Mouse (Mus musculus) cerebellum, postnatal 14 days (tissue): Measurements from ENCODE around the gene Dusp11.
"Not testable (repeated sequence)": the region's sequence is repeated elsewhere in the genome, so short reads cannot be mapped to it uniquely, and the experiment has no call there.

Source experiments
- DNase-seq, 2 experiments: peaks; one replicate each; pipeline ENCODE4 v3.0.0; 2021; ENCODE audit warnings: mixed read lengths in 2 of 2

Gene Dusp11

DNA sequence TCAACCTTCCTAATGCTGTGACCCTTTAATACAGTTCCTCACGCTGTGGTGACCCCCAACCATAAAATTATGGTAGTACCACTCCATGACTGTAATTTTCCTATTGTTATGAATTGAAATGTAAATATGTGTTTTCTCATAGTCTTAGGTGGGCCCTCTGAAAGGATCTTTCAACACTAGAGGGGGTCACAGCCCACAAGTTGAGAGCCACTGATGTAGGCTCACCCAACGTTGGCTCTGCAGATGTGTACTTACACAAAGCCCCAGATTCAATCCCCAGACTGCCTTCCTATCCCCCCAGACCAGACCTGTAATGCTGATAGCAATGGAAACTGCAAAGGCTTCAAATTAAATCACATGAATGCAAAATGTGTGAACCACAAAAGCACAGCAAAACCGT is 25.8 kb downstream of the Dusp11 start:
- no peak for DNase-seq

DNA sequence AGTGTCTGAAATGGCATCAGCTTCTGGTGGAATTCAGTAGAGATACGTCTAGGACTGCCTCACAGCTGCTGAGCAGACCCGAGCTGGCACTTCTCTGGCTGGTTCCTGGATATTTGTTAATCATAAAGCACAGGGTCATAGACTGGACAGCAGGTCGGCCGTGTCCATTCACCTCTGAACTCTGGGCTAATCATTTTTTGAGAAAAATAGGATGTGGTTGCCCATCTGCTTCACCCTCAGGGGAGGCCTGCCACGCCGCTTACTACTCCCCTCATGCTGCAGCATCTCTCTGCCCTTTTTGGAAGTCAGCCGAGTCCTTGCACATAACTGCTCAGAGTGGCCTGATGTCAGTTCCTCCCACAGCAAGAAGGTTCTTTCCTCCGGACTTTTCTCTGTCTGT is 27.4 kb downstream of the Dusp11 start:
- no peak for DNase-seq

DNA sequence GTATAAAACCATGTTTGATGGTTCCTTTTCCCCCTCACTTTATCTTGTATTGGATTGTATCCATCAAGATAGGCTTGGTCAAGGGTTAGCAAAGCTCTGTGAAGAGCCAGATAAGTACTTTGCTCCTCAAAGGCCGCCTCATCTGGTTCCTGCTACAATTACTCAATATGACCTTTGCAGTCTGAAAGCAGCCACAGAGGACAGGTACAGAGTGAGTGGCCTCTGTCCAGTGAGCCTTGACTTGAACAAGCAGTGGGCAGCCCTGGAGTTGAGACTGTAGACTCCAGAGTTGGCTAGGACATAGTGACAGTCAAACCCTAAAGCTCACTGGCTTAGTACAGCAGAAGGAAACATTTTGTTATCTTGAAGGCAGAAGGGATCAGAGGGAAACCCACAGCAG is 32.2 kb downstream of the Dusp11 start:
- no peak for DNase-seq

DNA sequence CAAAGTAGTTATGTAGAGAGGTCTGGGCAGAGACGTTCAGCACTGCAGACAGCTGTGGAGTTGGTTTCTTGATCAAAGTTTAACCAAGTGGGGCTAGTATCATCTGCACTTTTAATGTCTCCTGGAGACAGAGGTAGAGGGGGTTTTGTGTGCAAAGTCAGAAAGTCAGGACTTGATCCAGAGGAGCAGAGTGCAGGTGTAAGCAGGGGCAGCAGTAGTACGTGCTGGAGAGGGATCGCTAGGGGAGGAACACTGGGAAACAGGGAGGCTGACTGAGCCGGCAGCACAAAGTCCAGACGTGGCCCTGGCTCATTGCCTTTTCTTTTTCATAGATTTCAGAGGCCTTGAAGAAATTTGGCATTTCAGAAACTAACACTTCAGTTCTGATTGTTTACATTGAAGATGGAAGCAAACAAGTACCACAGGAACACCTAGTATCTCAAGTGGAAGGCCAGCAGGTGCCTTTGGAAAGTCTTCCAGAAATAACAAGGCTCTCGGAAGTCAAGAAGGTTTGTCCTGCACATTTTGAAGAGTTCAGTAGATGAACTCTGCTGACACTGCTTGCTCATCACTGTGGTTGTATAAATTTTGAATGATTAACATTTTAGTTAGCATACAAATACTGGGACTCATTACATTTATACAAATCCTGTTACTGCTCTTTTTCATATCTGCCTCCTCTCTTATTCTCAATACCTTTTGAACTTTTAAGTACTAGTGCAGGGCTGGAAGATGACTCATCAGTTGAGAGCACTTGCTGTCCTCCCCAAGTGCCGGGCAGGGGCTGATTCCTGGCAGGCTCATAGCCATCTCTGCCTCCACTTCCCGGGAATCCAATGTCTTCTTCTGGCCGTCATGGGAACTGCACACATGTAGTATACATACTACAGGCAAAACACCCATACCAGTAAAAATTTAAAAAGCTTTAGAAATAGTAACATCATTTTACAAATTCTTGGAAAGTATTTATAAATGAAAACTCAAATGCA is 33.7 kb downstream of the Dusp11 start:
- no peak for DNase-seq

DNA sequence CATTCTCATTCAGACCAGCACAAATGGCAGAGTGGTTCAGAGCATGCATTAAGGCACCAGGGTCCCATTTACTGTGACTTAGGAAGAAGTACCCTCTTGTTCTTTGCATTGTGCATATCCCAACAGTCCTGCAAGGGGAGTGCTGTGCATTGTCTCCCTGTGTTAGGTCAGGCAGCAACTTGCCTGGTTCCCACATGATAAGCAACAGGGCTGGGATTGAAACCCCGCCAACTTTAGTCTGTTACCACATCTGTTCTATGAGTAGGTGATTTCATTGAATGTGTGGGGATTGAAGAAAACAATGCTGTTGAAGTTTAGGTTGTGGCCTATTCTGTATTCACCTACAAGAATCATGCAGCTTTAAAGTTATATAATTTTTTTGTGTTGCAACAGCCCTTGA is 34.8 kb downstream of the Dusp11 start:
- no peak for DNase-seq

DNA sequence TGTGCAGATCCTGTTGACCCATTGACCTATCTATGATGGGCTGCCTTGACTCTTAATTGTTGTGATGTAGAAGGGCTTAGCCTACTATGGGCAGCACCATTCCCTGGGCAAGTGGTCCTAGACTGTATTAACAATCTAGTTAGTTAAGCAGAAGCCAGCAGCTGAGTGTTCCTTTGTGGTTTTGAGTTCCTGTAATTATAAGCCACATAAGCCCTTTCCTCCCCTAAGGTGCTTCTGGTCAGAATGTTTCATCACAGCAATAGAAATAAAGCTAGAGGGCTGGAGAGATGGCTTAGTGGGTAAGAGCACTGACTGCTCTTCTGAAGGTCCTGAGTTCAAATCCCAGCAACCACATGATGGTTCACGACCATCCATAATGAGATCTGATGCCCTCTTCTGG is 37.8 kb downstream of the Dusp11 start:
- no peak for DNase-seq

DNA sequence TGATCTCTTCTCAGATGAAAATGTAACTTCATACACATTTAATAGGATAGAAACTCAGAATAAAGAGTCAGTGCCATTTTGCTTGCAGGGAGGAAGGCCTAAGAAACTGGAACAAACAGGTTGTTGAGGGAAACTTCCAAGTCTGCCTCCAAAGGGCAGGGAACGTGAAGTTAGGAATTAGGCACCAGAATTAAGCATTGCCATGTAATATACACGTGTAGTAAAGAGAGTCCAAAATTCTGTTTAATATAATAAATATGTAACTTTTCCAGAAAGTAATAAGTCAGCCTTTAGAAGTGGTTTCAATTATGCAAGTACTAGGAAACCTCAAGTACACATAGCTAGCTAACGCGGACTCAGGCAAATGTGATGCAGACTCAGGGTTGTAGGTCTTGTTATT is 42.1 kb downstream of the Dusp11 start:
- DNase-seq = no peak

DNA sequence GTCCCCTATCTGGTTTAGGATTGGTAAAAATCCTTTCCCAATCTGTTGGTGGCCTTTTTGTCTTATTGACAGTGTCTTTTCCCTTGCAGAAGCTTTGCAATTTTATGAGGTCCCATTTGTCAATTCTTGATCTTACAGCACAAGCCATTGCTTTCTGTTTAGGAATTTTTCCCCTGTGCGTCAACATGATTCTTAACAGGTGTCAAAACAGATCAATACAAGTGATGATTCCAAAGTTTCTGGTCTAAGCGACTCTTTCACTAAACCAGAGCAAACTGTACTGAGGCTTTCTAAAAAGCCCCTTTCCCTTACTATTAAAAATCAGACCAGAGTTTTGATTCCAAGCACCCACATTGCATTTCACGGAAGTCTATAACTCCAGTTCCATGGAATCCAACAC is 43.1 kb downstream of the Dusp11 start:
- not testable (repeated sequence) for DNase-seq

DNA sequence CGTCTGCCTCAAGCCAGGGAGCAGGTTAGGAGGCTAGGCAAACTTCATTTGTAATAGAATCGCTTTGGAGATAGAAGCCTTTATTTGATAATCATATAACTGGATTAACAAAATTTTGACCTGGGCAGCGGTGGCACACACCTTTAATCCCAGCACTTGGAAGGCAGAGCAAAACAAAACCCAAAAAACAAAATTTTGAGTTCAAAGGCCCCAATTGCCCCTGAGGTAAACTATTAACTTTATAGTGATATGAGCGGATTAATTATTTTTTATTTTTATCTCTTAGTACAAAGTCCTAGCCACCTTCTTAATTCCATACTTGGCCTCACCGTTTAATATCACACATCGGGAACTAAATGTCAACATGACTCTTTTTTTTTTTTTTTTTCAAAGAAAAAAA is 44.9 kb downstream of the Dusp11 start:
- no peak for DNase-seq

DNA sequence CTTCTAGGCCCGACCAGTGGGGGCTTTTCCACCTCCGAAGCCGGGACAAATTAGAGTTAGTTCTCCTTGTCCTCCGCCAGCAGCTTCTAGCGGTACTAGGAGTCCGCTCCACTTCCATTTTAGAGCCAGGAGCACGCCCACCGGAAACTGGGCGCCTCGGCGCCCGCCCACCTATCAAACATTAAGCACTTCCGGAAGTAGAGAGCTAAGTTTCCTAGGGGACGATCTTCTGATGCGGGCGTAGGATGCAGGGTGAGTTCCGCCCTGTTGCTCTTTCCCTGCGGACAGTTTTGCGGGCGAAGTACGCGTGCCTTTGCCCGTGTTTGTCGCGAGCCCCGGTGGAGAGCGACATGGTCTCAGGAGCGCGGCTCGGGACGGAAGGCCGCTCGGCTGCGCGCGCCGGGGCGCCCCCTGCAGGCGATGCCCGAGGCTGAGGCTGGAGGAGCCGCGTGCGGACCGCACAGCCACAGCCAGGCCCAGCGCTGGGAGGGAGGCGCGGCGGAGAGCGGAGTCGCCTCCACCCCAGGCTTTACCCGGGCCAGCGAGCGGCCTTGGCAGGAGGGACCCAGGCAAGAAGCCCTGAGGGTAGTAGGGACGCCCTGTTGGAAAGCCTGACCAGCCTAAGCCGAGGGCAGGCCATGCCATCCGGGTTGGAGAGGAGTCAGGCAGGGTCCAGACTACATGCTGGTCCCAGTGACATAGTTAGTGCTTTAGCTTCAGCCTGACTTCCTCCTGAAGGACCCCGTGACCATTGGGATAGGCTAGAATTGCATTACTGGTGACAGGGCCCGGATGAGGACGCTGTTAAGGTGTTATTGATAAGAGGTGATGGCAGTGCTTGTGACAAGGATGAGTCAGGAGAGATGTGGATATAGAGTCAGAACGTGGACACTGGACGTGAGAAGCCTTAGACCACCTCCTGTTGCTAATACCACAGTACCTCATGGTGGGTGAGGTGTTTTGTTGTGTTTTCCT is 45.6 kb downstream of the Dusp11 start, which contains the start of gene Nat8f1:
Gene Nat8f1 (minus strand): TSS at position 149 of the 975 bp plus-strand sequence.
- DNase-seq = peak; percentile 84 to 89

DNA sequence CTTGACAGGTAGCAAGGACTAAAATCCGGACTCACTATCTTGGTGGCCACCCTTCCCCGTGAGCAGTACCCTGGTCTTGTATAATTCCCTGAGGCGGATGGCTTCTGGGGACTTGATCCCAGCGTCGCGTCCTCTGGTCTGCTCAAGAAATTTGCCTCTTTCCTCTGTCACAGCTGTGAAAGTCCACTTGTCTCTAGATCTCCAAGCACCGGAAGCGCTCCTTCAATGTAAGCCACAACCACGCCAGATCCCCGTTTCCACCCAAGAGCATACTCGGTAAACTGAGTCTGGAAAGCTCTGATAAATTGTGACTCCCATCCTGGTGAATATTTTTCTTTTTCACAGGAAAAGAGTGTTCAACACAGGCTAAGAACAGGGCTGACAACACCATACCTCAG is 46.3 kb downstream of the Dusp11 start:
- DNase-seq = no peak

DNA sequence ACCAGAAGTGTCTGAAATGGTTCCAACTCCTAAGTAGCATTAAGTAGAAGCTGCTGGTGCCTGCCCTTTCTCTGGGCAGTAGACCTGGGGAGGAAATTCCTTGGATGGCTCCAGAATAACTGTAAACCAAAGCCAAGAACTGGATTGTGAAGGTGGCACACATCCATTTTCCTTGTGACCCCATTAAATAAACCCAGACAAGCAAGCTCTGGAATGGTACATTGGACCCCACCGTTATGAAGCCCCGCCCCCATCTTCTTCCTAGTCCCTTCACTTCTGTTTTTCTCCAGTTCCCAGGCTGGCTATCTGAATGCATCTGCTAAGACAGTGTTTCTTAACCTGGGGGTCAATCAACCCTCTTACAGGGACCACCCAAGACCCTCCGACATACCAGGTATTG is 49.9 kb downstream of the Dusp11 start, which contains the start of gene Tprkb:
Gene Tprkb (plus strand): TSS at position 279 of the 400 bp plus-strand sequence.
- DNase-seq = no peak

DNA sequence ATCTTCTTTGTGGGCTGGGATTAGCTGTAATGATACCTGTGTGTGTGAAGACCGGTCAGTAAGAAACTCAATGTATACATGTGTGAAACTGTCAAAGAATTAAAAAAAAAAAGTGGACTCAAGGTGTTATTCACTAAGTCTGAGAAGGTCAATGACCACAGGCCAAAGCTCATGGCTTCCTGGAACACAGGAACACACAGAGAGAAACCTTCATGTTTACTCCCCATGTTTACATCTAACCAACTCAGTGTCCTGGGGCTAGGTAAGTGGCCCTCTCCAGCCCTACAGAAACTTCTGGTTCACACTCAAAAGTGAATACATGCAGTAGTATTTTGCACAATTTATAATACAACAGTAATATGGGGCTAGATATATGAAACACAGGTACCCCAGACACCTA is 51.8 kb downstream of the Dusp11 start:
- DNase-seq = no peak

DNA sequence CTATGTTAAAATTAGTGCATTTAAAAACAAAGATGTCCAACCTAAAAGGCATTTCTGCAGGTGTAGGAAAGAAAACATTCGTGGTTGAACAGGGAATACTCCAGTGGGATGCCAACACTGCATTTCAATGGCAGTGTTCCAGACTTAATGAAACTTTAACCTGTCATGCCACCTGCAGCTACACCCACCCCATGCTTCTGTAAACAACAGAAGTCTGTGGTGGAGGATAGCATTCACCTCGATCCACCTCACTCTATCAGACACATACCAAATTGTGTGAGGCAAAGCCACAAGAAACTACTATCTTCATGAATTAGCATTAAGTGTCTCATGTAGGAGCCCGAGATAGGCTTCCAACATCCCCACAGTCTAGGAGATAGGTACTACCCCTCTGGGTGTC is 53.1 kb downstream of the Dusp11 start:
- DNase-seq = no peak

DNA sequence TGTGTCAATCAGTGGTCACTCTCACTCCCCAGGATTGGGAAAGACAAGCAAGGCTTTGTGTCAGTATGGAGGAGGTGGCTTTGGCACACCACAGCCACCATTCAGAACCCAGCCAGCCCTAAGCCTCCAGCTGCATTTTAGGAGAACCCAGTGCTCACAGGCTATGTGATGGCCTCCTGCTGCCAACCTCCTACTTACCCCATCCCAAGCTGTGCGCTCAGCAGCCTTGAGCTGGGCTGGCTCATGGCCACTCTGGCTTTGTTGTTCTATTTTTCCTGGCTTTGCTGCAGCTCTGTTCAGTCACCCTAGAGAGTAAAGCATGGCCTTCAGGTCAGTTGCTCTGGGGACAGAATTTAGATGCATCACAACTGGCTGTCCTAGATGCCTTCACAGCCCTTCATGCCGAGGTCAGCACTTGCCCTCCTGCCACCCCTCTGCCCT is 54.5 kb downstream of the Dusp11 start:
- peak; percentile 12 to 23 for DNase-seq

DNA sequence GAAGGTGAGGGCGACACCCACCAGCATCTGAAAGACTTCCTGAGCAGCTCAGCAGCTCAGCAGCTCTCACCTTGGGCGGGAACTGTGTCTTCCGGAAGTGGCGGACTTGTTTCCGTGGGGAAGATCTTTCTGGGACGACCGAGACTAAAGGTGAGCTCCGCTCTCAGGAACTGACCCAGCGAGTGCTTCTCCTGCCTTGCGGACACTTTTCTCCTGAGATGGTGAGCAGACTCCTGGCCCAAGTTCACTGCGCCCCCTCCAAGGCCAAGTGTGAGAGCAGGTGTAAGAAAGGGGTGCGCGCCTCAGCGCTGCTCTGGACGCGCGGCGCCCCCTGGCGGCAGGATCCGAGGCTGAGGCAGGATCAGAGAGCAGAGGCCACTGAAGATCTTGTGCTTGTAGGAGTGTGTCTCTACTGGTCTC is 56.8 kb downstream of the Dusp11 start, which contains the start of gene Nat8f4:
Gene Nat8f4 (minus strand): TSS at position 243 of the 420 bp plus-strand sequence.
- DNase-seq = peak; percentile 90

DNA sequence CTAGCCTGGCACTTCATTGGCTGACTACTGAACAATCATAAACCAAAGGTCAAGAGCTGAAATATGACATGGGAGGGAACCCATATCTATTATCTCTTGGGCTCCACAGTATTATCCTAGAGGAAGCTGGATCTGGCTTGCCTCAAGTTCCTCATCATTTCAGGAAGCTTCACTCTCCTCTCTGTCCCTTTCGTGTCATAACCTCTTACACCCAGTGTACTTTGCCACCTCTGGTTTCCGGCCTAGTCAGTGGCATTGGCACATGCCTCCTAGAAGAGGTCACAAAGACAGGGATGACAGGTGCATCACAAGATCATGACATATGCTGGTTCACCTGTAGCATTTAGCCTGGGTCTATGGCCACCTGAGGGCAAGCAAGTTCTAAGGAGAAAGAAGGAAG is 59.2 kb downstream of the Dusp11 start:
- no peak for DNase-seq

DNA sequence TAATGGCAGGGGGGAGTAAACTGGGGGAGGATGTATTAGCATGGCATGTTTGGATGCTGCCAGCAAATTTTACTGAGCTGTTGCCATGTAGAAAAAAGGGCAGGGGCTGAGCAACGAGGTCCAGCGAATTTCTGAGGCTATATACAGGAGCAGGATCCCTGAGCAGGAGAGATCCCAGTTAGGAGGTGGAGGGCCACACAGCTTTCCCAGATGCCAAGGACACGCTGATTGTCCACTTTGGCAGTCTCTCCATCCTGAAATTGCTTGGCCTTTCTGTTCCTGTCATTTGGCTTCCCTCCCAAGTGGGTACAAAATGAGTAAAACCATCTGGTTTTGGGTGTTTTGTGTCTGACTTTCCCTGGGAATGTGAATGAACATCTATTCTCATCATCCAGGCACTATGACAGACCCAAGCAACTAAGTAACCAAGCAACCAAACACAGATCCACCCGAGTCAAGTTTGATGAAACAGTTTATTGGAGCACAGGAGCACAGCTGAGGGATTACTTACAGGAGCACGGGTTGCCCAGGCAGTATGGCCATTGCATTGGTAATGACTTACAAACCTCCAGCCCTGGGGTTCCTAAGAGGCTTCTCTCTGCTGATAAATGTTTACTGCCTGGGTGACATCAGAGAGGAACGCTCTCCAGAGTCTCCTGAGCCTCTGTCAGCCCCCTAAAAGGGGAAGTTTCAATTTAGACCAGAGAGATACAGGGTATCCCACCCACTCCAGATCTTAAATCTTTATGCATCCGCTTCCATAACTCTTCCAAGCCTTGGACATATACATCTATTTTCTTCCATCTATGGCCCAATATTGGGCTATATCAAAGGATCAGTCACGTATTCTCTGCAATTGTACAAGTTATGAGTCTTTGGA is 62.6 kb downstream of the Dusp11 start:
- DNase-seq = not testable (repeated sequence)

DNA sequence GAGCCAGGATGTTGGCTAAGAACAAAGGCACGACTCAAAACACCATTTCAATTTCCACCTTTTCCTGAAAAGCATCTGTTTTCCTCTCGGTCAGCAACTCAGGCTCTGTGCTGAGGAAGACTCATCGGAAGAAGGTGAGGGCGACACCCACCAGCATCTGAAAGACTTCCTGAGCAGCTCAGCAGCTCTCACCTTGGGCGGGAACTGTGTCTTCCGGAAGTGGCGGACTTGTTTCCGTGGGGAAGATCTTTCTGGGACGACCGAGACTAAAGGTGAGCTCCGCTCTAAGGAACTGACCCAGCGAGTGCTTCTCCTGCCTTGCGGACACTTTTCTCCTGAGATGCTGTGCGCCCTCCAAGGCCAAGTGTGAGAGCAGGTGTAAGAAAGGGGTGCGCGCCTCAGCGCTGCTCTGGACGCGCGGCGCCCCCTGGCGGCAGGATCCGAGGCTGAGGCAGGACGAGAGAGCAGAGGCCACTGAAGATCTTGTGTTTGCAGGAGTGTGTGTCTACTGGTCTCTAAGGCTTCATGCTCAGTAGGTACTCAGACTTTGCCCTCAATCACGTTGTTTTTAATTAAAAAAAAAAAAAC is 66.3 kb downstream of the Dusp11 start:
- DNase-seq = peak; percentile 35 to 54
